Mouse (Mus musculus): ENCODE results near the gene Hoxb9.

Hoxb9 gene

DNA sequence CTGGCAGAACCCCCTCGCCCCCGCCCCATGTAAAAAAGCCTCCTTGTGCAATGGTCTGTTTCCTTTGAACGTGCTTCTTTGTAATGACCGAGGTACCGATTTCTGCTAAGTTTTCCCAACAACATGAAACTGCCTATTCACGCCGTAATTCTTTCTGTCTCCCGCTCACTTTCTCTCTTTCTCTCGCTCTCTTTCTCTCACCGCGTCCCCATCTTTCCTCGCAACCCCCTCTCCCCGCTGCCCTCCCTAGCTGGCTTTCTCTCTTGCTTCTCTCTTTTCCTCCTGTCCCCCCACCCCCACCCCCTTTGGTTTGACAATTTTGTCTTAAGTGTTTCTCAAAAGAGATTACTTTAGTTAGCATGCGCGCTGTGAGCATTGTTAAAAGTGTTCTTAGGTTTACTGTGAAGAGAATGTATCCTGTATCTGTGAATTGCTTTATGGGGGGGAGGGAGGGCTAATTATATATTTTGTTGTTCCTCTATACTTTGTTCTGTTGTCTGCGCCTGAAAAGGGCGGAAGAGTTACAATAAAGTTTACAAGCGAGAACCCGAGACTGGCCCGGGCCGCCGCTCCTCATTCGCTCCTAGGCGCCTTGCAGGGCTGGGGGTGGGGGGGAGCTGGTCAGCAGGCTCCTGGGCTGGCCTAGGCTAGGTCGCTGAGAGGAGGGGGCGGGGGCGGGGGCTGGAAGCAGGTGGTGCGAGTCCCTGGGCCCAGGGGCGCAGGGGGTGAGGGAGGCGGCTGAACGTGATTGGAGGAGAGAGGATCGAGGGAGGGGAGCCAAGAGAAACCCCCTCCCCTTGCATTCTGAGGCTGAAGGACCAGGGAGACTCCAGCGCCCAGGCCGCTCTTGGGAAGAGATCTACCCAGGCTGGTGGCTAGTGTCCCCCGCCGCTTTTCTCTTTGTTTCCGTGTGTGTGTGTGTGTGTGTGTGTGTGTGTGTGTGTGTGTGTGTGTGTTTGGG, 13.8 kb downstream of the Hoxb9 start:
- DNase-seq (ENCODE audit: low spot score in 2 of 2): no peak

DNA sequence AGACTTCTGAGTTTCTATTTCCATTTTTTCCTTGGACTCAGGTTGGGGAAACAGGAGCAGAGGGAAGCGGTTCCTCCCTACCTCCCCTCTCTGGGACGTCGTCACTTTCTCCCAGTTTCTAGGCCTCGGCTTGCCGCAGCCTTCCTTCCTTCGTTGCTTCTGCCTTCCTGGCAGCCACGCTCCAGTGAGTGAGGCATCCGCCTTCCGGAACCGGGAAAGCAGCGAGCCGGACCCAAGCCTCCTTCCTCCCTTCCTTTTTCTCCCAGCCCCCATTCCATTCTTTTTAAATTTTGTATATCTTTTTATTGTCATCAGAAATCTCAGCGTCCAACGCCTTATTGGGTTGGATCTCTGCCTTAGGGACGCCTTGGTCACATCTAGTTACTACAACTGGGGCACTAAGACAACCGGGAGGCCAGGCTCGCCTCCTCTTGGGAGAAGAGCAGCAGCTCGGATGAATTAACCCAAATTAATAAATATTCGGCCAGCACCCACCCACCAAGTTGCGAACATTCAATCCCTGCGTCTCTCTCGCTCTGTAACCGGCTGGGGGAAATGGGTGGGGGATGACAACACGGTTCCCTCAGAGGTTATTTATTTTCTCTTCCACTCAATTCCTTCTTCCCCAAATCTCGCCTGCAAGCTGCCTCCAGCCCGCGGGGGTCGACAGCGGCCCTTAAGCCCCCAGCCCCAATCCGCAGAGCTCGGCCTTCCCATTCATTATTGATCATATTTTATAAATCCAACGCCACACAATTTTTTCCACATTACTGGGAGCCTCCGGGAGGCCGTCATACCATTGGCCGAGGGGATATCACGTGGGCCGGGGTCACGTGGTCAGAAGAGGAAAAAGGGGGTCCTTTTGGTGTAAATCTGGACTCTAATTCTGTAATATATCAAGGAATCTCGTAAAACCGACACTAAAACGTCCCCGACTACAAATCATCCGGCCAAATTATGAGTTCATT, 14.8 kb downstream of the Hoxb9 start, which contains the start of gene Hoxb7:
Hoxb7 (plus strand) TSS at position 853 of the 968 bp plus-strand sequence.
- DNase-seq (ENCODE audit: low spot score in 2 of 2): no peak

DNA sequence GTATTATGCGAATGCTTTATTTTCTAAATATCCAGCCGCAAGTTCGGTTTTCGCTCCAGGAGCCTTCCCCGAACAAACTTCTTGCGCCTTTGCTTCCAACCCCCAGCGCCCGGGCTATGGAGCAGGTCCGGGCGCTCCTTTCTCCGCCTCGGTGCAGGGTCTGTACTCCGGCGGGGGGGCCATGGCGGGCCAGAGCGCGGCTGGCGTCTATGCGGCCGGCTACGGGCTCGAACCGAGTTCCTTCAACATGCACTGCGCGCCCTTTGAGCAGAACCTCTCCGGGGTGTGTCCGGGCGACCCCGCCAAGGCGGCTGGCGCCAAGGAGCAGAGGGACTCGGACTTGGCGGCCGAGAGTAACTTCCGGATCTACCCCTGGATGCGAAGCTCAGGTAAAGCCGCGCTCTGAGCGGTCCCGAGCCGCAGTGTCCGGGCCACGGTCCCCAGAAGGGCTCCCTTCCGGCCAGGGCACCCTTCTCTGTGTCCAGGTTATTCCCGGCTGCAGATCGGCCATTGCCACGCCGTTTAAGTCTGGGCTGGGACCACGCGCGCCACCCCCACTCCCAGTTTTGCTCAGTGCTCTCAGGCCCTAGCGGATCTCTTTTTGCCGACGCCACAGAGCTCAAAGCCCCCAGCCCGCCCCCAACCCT, 15.6 kb downstream of the Hoxb9 start:
- no peak for DNase-seq (ENCODE audit: low spot score in 2 of 2)

DNA sequence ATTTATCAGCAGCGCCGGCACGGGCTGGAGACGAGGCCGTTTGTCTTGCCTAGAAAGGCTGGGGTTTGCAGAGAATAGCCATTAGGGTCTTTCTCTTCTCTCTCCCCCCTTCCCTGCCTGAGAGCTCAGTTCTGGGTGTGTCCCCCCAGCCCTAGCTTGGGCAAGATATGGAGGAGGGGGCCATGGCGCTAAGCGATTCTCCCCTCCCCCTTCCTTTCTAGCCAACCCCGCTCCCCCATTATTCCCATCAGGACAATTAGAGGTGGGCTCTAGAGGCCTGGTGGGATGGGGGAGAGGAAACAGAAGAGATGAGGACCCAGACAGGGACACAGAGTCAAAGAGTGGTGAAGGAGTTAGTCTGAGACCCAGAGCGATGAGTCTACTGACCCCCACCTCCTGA, 16.2 kb downstream of the Hoxb9 start:
- DNase-seq (ENCODE audit: low spot score in 2 of 2): no peak

DNA sequence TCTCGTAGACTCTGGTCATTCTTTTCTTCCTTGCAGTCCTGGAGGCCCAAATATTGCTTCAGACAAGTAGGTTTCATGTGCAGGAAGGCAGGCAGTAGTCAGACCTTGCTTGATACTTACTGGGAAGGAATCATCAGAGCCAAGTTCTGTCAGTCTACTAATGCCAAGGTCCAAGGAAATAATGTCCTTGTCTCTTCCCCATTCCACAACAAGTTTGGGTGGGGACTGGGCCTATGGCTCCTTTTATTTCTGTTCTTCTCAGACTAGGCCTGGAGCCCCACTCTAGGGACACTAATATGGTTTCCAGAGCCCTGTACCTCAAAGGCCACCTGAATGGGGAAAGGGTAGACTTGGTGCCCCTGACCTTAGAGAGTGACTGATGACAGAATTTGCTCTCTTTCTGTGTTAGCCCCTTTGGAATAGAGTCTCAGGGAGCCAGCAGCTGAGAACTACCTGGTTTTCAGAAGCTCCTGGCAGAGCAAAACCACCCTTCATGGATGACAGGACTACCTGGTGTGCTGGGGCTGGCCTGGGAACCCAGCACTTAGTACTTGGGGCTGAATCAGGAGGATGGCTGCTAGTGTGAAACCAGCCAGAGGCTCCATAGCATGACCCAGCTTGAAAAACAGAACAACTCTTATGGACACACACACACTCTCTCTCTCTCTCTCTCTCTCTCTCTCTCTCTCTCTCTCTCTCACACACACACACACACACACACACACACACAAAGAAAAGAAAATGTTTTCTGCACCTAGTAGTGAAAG, 17.4 kb downstream of the Hoxb9 start:
- no peak for DNase-seq (ENCODE audit: low spot score in 2 of 2)

DNA sequence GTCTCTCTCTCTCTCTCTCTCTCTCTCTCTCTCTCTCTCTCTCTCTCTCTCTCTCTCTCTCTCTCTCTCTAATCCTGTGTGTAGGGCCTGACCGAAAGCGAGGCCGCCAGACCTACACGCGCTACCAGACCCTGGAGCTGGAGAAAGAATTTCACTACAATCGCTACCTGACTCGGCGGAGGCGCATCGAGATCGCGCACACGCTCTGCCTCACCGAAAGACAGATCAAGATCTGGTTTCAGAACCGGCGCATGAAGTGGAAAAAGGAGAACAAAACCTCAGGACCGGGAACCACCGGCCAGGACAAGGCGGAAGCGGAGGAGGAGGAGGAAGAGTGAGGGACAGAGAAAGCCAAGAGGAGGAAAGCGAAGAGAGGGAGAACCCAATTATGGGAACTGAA, 18.0 kb downstream of the Hoxb9 start:
- no peak for DNase-seq (ENCODE audit: low spot score in 2 of 2)

DNA sequence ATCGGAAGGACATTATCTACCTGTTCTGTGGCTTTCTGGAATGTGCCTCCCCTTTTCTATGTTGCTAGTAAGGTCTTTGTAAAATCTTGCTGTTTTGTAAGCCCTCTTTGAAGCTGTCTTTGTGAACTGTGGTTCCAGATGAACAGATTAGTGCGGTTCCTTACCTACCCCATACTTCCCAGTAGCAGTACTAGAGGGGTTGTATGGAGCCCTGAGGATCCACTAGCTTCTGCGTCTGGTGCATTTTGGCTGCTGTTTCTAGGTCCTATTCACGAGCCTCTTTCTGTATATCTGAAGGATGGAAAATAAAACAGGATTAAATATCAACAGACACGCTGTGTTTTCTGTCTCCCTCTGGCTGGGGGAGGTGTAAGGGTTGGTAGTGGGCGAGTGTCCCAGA, 18.6 kb downstream of the Hoxb9 start:
- no peak for DNase-seq (ENCODE audit: low spot score in 2 of 2)

DNA sequence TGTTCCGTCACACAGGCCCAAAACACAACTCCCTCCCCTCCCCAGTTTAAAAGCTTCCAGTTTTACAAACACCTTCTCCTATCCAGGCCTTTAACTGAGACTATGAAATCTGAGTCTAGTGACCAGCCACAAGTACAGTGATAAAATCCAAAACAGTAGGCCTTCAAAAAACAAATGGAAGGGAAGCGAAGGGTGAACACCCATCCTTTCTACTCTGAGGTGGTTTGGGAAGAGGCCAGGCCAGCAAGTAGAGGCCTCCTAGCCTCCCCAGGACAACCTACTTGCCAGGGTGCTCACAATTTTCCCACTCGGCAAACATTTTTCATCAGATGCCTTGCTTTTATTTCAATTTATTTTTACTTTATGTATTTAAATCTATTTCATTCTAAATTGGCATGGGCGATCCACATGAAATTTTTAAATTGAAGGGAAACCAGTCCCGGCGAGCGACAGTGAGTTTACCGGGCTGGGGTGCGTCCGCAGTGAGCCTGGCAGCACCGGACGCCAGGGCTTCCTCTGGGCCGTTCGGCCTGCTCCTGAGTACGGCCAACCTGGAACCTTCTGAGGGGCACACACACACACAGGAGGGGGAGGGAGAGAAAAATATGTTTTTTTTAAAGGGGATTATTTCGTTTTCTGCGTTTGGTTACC, 19.6 kb downstream of the Hoxb9 start:
- DNase-seq (ENCODE audit: low spot score in 2 of 2): no peak

DNA sequence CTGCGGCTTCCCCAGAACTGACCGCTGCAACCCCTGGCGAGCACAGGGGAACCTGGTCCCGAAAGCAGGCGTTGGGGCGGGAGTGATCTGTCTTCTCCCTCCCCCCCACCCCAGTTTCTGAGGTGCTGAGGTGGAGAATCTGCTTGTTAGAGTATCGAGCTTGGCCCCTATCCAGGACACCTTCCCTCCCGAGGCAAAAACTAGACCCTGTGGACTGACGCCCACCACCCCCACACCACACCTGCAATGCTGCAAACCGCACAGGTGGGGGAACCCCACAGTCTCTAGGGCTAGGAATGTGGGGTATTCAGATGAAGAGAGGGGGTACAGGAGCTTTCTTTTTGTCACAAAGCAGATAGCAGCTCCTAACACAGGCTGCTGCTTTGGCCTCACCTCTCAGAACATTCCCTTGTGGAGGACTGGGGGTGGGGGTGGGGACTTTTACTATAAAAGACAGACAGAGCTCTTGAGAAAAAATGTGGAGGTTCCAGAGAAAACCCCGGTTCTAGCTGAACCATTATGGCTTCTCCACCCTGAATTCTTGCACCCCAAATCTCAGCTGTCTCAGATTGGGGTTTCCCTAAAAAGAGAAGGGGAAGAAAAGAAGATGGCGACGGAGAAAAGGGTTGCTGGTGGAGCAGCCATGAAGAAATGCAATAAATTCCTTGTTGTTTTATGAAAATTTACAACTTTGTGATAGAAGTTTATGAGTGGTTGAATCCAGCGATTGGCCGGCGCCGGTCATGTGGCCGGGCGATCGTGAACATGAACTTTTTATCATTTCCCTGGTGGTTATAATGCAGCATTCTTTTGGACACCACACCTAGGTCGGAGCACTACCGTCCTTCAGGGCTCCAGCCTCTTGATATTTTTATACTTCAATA, 20.7 kb downstream of the Hoxb9 start, which contains the start of gene Hoxb6:
Hoxb6 (plus strand) TSS at position 796 of the 884 bp plus-strand sequence.
- DNase-seq (ENCODE audit: low spot score in 2 of 2): no peak

DNA sequence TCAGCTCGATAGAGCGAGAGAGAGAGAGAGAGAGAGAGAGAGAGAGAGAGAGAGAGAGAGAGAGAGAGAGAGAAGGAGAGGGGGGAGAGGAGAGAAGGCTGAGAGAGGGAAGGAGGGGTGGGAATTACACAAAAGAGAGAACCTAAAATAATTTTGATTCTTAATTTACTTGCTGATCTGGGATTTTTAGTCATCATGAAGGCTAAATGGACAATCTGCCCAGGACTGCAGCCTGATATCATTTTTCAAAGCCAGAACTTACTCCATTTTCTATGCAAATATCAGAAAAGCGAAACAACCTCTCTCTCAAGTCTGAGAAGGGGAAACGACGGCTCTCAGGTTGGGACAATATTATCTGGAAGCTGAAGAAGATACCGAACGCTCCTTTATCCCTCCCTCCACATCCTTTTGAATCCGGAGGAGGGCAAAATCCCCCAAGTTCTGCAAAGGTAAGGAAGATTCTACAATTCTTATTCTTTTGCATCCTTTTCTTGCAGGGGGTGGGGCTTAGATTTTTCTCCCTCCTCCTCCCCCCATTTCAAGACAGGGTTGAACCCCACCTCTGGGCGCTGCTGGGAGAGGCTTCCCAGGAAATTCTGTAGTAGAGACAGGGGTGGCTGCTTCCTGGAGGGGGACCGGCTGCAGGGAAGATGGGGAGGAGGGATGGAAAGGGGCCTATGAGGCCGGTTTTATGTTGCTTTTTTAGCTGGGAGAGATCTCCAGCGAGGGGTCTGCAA, 21.5 kb downstream of the Hoxb9 start:
- no peak for DNase-seq (ENCODE audit: low spot score in 2 of 2)

DNA sequence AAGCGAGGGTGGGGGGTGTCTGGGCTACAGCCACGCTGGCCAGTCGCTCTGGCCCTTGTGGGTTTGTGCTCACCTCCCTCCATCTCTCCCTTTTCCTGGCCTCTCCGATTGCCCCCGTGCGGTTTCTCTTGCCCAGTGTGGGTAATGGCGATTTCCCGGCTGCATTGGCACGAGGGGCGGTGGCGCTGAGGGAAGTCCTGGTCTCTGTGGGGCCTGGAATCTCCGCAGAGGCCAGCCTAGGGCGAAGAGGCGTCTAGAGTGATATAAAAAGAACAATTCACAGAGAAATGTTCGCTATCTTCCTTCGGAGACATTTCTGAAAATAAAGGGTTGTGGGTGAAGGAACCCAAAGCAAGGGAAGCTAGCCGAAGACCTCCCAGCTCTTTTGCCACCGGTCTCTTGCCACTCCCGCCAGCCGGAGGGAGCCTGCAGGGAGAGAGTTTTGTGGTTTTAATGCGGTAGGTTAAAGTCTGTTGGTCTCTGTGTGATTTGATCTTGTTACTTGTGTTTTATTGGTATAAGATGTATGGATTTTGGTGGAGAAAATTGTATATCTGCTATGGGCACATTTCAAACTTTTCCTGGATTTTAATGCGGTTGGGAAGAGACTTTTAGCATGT, 22.2 kb downstream of the Hoxb9 start:
- no peak for DNase-seq (ENCODE audit: low spot score in 2 of 2)

DNA sequence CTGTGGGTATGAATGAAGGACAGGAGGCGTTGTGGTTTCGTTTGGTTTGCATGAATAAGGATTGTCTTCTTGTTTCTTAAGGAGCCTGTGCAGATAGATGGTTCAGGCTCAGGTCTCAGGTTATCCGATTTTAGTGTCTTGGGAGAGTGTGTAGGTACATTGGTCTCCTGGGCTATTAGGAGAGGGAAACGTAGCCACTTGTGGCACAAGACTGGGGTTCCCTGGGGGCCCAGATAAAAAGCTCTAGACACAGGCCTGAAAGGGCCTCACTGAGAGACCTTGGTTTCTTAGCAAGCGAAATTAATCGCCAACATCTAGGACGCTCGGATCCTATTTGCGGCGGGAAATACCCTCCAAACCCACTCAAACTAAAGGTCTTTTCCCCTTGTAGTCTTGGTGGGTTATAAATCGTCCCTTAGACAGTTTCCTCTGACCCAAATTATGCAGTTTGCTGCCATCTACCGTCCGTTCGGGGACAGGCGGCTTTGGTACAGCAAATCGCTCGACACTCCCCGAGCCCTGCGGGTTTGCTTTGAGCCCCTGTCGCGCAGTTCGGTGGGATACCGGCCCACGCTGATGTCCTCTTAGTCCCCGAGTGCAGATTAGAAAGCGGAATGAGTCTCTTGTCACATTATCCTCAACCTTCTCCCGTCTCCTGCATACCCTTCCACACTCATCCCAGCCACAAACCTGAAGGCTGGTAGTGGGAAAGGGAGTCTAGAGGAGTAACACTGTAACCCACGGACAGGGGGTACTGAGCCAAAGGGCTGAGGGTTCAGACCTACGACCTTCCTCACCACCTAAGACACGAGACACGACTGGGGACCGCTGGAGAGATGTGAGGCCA, 23.2 kb downstream of the Hoxb9 start:
- no peak for DNase-seq (ENCODE audit: low spot score in 2 of 2)

DNA sequence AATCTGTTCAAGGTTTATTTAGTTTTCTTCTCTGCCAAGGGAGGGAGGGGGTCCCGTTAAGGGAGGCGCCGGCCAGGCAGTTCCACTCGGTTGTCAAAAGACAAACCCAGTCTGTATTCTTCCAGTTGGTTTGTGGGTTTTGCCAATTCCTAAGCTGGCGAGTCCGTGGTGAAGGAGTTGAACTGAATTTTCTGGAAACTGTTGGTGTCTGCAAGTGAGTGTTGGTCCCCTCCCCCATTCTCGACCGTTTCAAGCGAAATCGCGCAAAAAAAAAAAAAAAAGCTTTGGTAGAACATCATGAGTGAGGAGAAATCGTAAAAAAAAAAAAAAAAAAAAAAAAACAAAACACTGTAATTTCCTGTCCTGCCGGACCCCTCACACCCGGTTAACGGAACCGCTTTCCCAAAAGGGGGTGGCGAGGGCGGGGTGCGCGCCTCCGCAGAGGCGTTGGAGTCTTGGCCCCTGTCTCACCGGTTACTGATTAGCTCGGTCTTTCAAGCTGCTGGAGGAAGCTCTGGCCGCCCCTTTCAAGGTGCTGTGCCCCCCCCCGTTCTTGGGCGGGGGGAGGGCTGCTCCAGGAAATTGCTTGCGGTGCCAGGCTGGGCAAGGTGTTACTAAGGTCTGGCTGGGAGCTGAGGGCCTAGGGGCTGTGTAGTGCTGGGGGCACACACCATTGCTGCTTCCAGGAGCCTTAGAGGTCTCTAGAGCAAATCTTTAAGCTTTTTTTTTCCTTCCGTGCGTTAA, 24.0 kb downstream of the Hoxb9 start:
- no peak for DNase-seq (ENCODE audit: low spot score in 2 of 2)

DNA sequence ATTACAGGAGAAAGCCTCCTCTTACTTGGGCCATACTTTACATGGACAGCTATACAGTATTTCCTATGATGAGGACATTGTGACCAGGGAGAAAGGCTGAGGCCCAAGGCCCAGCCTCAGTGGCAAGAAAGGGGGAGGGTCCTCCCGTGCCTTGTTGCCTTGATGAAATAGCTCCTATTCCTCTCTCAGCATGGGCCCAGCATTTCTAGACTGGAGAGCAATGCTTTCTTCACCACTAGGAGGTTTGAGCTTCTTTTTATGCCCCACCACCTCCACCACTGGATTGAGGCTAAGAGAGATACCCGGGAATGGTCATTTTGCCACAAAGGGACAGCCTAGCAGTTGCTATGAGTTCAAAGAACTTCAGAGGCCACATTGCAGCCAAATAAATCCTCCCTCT, 25.7 kb downstream of the Hoxb9 start:
- DNase-seq (ENCODE audit: low spot score in 2 of 2): no peak

DNA sequence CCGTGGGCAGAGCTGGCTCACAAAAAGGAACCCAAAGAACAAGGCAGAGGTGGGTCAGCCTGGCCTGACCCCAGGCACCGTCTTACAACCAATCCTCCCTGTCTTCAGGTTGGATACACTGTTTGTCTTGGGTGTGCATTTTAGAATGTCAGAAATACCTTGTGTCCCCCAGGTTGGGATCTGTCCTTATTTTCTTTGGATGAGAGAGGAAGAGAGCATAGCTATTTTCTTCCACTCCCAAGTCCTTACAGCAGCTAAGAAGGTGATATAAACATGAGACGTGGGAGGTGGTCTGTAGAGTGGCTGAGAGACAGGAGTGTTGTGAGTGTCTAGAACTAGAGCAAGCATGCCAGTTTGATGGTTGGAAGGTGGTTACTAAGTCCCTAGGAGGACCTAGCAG, 26.2 kb downstream of the Hoxb9 start:
- no peak for DNase-seq (ENCODE audit: low spot score in 2 of 2)

DNA sequence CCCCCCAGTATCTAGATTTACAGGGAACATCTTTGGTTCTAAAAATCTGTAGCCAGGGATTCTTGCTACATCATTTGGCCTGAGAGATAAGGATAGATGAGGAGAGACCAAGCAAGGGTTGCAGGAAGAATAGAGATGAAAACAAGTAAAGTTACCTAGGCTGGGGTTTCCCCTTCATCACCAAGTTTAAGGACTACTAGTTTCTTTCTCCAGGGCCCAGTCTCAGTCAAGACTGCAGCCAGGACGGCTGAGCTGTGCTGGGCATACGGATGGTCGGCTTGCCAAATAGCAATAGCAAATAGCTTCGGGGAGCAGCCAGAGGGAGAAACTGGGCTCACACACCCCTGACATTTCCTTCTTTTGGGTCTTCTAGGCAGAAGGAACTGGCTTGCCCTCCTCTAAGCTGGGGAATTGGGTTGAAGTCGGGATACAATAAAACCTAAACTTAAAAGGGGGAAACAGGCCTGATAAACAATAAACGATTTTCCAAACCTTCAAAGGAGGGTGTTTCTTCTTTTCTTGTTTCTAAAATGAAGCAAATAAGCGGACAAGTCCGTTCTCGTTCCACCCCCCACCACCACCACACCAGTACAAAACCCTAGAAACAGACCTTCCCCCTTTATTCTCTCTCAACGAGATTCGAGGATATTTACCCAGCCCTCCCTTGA, 26.8 kb downstream of the Hoxb9 start:
- DNase-seq (ENCODE audit: low spot score in 2 of 2): no peak

All from urinary bladder, postnatal 4 days (tissue).